In the genomic region with DNA sequence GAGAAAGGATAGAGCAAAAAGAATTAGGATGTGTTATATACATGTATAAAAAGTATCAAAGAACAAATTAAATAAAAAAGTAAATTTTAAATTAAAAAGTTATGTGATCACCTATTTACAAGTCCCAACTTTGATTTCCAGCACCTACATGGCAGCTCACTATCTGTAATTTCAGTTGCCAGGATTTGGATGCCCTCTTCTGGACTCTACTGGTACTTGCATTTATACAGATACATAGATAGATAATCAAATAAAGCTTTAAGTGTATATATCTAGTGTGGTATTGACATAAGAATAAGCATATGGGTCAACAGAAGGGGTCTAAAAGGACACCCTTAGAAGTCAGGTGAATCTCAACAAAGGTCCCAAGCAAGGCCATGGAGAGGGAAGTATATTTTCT, we compare ENCODE assay signal across 24 mouse cellular contexts.
DNase-seq lines count a peak whose midpoint lies in the region; ATAC-seq and TF ChIP-seq lines count a peak whose summit lies in the region.
"Had no signal": no experiment of that assay in that cellular context is flagged by ENCODE, and none has a peak within 500 bp of the region (broad histone marks: within the 10 kb centered on the region; RNA-seq: fewer than 3 reads in every experiment).

No protein-coding gene starts in this region.

- no peaks in the 10 kb centered on the region; the same call in 1 of the 2 replicates for H3K27me3 ChIP-seq in forebrain, postnatal 0 days (ENCODE audit: insufficient read depth, low read length)
- H3K27me3 ChIP-seq in forebrain, embryonic 10.5 days (ENCODE audit: poor library complexity, severe bottlenecking), result peaks cover 76% of the 10 kb centered on the region
- H3K27me3 ChIP-seq in liver, embryonic 14.5 days (ENCODE audit: control insufficient read depth, insufficient read depth, low read length), result no peaks in the 10 kb centered on the region
- 0 out of 2 replicates have a peak, but pooled peaks cover 4% of the 10 kb centered on the region for H3K27me3 ChIP-seq in liver, embryonic 12.5 days (replicated peaks)
- peaks cover 31% of the 10 kb centered on the region for H3K27me3 ChIP-seq in Patski
- H3K27me3 ChIP-seq in hindbrain, embryonic 10.5 days (ENCODE audit: insufficient read depth, poor library complexity, severe bottlenecking), result peaks cover 34% of the 10 kb centered on the region
- H3K27me3 ChIP-seq: embryonic facial prominence, embryonic 15.5 days had no signal

- H3K27ac ChIP-seq in forebrain, postnatal 0 days (ENCODE audit: low read depth, low read length), result no peak overlapping the region
- H3K27ac ChIP-seq in forebrain, embryonic 10.5 days, result no peak overlapping the region
- no peak overlapping the region for H3K27ac ChIP-seq in liver, embryonic 14.5 days
- no peak overlapping the region for H3K27ac ChIP-seq in liver, embryonic 12.5 days
- H3K27ac ChIP-seq in hindbrain, embryonic 10.5 days, result no peak overlapping the region
- H3K27ac ChIP-seq: embryonic facial prominence, embryonic 15.5 days; hindbrain, embryonic 14.5 days; limb, embryonic 15.5 days; midbrain, embryonic 10.5 days; neural tube, embryonic 15.5 days had no signal

- ATAC-seq in forebrain, postnatal 0 days, result no peak
- no peak for ATAC-seq in liver, embryonic 14.5 days (ENCODE audit: insufficient read depth)
- ATAC-seq in liver, embryonic 12.5 days, result no peak
- ATAC-seq in Patski, result no peak
- ATAC-seq in megakaryocyte-erythroid progenitor cell, adult 5-6 weeks (replicated peaks; ENCODE audit: low FRiP score, low TSS enrichment, poor library complexity, severe bottlenecking), result no peak
- ATAC-seq: CD4-positive, CD25-positive, alpha-beta regulatory T cell, adult 4 months; forebrain, embryonic 16.5 days had no signal

- no peak for DNase-seq in forebrain, postnatal 0 days
- no peak for DNase-seq in forebrain, embryonic 10.5 days (ENCODE audit: extremely low spot score, low spot score)
- no peak for DNase-seq in liver, embryonic 14.5 days (ENCODE audit: low read depth in 3 of 3, low spot score in 3 of 3)
- DNase-seq in 416B (ENCODE audit: low read depth) (peak; percentile 11), Patski (ENCODE audit: low read depth, low spot score) (no peak)
- no peak for DNase-seq in hindbrain, embryonic 10.5 days (ENCODE audit: low spot score)
- DNase-seq: adrenal gland, postnatal 25 days; cerebellum, adult 9-11 months; kidney, postnatal 36 days; left cerebral cortex, postnatal 4 days; lung, adult 18-20 months; lung, postnatal 4 days; right cerebral cortex, postnatal 14 days; spleen, adult 18-20 months had no signal

- no peaks in the 10 kb centered on the region for H3K36me3 ChIP-seq in forebrain, postnatal 0 days (ENCODE audit: insufficient read depth)
- no peaks in the 10 kb centered on the region for H3K36me3 ChIP-seq in forebrain, embryonic 10.5 days (replicated peaks)
- H3K36me3 ChIP-seq in liver, embryonic 14.5 days (replicated peaks; ENCODE audit: control insufficient read depth, insufficient read depth, low read depth), result no peaks in the 10 kb centered on the region
- no peaks in the 10 kb centered on the region for H3K36me3 ChIP-seq in liver, embryonic 12.5 days
- no peaks in the 10 kb centered on the region for H3K36me3 ChIP-seq in hindbrain, embryonic 10.5 days
- H3K36me3 ChIP-seq: embryonic facial prominence, embryonic 15.5 days; G1E; limb, embryonic 15.5 days; midbrain, embryonic 10.5 days; neural tube, embryonic 15.5 days had no signal

- H3K9ac ChIP-seq in forebrain, postnatal 0 days, result no peak overlapping the region
- no peak overlapping the region for H3K9ac ChIP-seq in liver, embryonic 14.5 days (replicated peaks)
- no peak overlapping the region for H3K9ac ChIP-seq in liver, embryonic 12.5 days
- H3K9ac ChIP-seq: embryonic facial prominence, embryonic 15.5 days; hindbrain, embryonic 14.5 days; limb, embryonic 15.5 days; neural tube, embryonic 15.5 days had no signal

- no peak overlapping the region for H3K4me3 ChIP-seq in forebrain, postnatal 0 days (ENCODE audit: low read depth, low read length)
- no peak overlapping the region for H3K4me3 ChIP-seq in forebrain, embryonic 10.5 days
- no peak overlapping the region for H3K4me3 ChIP-seq in liver, embryonic 14.5 days (ENCODE audit: insufficient read depth in 1 of 2, low read depth in 2 of 2, low read length in 2 of 2)
- no peak overlapping the region for H3K4me3 ChIP-seq in liver, embryonic 12.5 days
- no peak overlapping the region for H3K4me3 ChIP-seq in hindbrain, embryonic 10.5 days
- H3K4me3 ChIP-seq: embryonic facial prominence, embryonic 15.5 days; limb, embryonic 15.5 days; midbrain, embryonic 10.5 days; neural tube, embryonic 15.5 days had no signal

- no peaks in the 10 kb centered on the region for H3K4me1 ChIP-seq in forebrain, postnatal 0 days (ENCODE audit: insufficient read depth)
- no peaks in the 10 kb centered on the region for H3K4me1 ChIP-seq in forebrain, embryonic 10.5 days
- no peaks in the 10 kb centered on the region for H3K4me1 ChIP-seq in liver, embryonic 14.5 days (replicated peaks; ENCODE audit: control insufficient read depth in 2 of 2, insufficient read depth in 2 of 2, low read length in 1 of 2)
- no peaks in the 10 kb centered on the region for H3K4me1 ChIP-seq in liver, embryonic 12.5 days
- H3K4me1 ChIP-seq in hindbrain, embryonic 10.5 days (replicated peaks), result no peaks in the 10 kb centered on the region
- H3K4me1 ChIP-seq: embryonic facial prominence, embryonic 15.5 days; limb, embryonic 15.5 days; midbrain, embryonic 10.5 days; neural tube, embryonic 15.5 days had no signal

- CTCF ChIA-PET in Patski (lab: Charles Lee), result interaction anchor here (0.8 kb wide), 1 partner anchor 30 kb away, joined by 3 read pairs; no protein-coding TSS in a partner anchor

- H3K4me2 ChIP-seq in forebrain, postnatal 0 days (ENCODE audit: low read depth), result no peak overlapping the region
- no peak overlapping the region for H3K4me2 ChIP-seq in liver, embryonic 14.5 days (ENCODE audit: low read depth)
- H3K4me2 ChIP-seq in liver, embryonic 12.5 days, result no peak overlapping the region
- H3K4me2 ChIP-seq: embryonic facial prominence, embryonic 15.5 days; hindbrain, embryonic 14.5 days; limb, embryonic 15.5 days; neural tube, embryonic 15.5 days had no signal

- in situ Hi-C loops in Patski (cut with MboI; ENCODE audit: low pct_unique_long_range_greater_than_20kb), result no loop called here

- H3K9me3 ChIP-seq in forebrain, postnatal 0 days (ENCODE audit: low read length), result no peaks in the 10 kb centered on the region
- no peaks in the 10 kb centered on the region for H3K9me3 ChIP-seq in forebrain, embryonic 10.5 days
- H3K9me3 ChIP-seq in liver, embryonic 14.5 days (ENCODE audit: control insufficient read depth, low read length), result no peaks in the 10 kb centered on the region
- no peaks in the 10 kb centered on the region for H3K9me3 ChIP-seq in liver, embryonic 12.5 days (replicated peaks)
- no peaks in the 10 kb centered on the region for H3K9me3 ChIP-seq in hindbrain, embryonic 10.5 days
- H3K9me3 ChIP-seq: embryonic facial prominence, embryonic 15.5 days; G1E; limb, embryonic 15.5 days; midbrain, embryonic 10.5 days; neural tube, embryonic 15.5 days had no signal

- POLR2A ChIA-PET in Patski (lab: Charles Lee), result no interaction called here

- 0 out of 2 replicates have a peak, but pooled peaks have one; percentile 7 for TF ChIP-seq CTCF in forebrain, postnatal 0 days (IDR thresholded peaks at IDR 0.05; ENCODE audit: low read depth)
- TF ChIP-seq CTCF in liver, embryonic 14.5 days (IDR thresholded peaks at IDR 0.05; ENCODE audit: low read depth), result peak; percentile 12; the same call in 1 of the 2 replicates
- TF ChIP-seq CTCF in Patski (IDR thresholded peaks at IDR 0.05), result peak; percentile 43

- TF ChIP-seq EP300 in liver, embryonic 14.5 days (IDR thresholded peaks at IDR 0.05; ENCODE audit: low read depth), result no peak
